Comparison of ENCODE assay signal across 9 mouse cellular contexts in genomic region chr15:78405098-78405497, GRCm38 (mm10). TPM values are rescaled to one million over a fixed set of nuclear protein-coding genes. Genes with fewer than 3 reads are reported as not detected.
A peak's percentile ranks its signal among the peaks of the same experiment; 100 is the strongest.
DNase-seq lines count a peak whose midpoint lies in the region; ATAC-seq and TF ChIP-seq lines count a peak whose summit lies in the region.
"Had no signal": no experiment of that assay in that cellular context is flagged by ENCODE, and none has a peak within 500 bp of the region (broad histone marks: within the 10 kb centered on the region; RNA-seq: fewer than 3 reads in every experiment).

No protein-coding gene starts in this region.

- no peak for ATAC-seq in embryonic facial prominence, embryonic 13.5 days (ENCODE audit: insufficient number of reproducible peaks, insufficient read depth, low FRiP score, low TSS enrichment, low read depth)
- ATAC-seq in hindbrain, postnatal 0 days = no peak

- no peaks in the 10 kb centered on the region for H3K9me3 ChIP-seq in embryonic facial prominence, embryonic 13.5 days
- H3K9me3 ChIP-seq in hindbrain, postnatal 0 days (ENCODE audit: low read length) = no peaks in the 10 kb centered on the region

- intact Hi-C loops in left cerebral cortex, adult 2 months (cut with DNase I) = loop anchor here (5.0 kb wide), 1 partner anchor 38 kb away; no protein-coding TSS in a partner anchor
- intact Hi-C loops in left cerebral cortex, postnatal 4 days (cut with DNase I) = no loop called here

- no peak overlapping the region for H3ac ChIP-seq in myocyte (ENCODE audit: control insufficient read depth, insufficient read length)

- H3K4me1 ChIP-seq in embryonic facial prominence, embryonic 13.5 days = peaks cover 54% of the 10 kb centered on the region
- peaks cover 26% of the 10 kb centered on the region; the same call in 1 of the 2 replicates for H3K4me1 ChIP-seq in hindbrain, postnatal 0 days (ENCODE audit: insufficient read depth, low read length)

- H3K27ac ChIP-seq in left cerebral cortex, adult 2 months = peak overlapping the region; percentile 97
- H3K27ac ChIP-seq in embryonic facial prominence, embryonic 13.5 days = 0 out of 2 replicates have a peak overlapping the region, but pooled peaks have one; percentile 91
- H3K27ac ChIP-seq in hindbrain, postnatal 0 days = peak overlapping the region; percentile 88

- no peaks in the 10 kb centered on the region for H3K36me3 ChIP-seq in embryonic facial prominence, embryonic 13.5 days
- no peaks in the 10 kb centered on the region for H3K36me3 ChIP-seq in hindbrain, postnatal 0 days (ENCODE audit: insufficient read depth, low read length)
- H3K36me3 ChIP-seq in myocyte (ENCODE audit: control insufficient read depth, insufficient read depth) = no peaks in the 10 kb centered on the region

- 48% methylated on average over 11 of the region's 11 CpGs for WGBS in embryonic facial prominence, embryonic 13.5 days
- 51% methylated on average over 11 of the region's 11 CpGs for WGBS in hindbrain, postnatal 0 days

- H3K4me3 ChIP-seq in left cerebral cortex, adult 2 months = peak overlapping the region; percentile 76
- H3K4me3 ChIP-seq in embryonic facial prominence, embryonic 13.5 days = peak overlapping the region; percentile 63
- H3K4me3 ChIP-seq in hindbrain, postnatal 0 days (ENCODE audit: low read length) = peak overlapping the region; percentile 65
- peak overlapping the region; percentile 45 for H3K4me3 ChIP-seq in myocyte

- no peak for DNase-seq in left cerebral cortex, adult 2 months (ENCODE audit: extremely low spot score in 1 of 2, low spot score in 2 of 2)
- no peak for DNase-seq in left cerebral cortex, postnatal 4 days
- no peak for DNase-seq in hindbrain, postnatal 0 days (ENCODE audit: low spot score)
- DNase-seq in right cerebral cortex, postnatal 14 days = no peak
- no peak for DNase-seq in adipocyte (ENCODE audit: low spot score)
- no peak for DNase-seq in embryo, embryonic 9.5 days (ENCODE audit: extremely low spot score)

- no peak for TF ChIP-seq POLR2A in myocyte (IDR thresholded peaks at IDR 0.05; ENCODE audit: insufficient read length, low read depth)

- peak overlapping the region; percentile 82 for H3K4me2 ChIP-seq in embryonic facial prominence, embryonic 13.5 days
- H3K4me2 ChIP-seq in hindbrain, postnatal 0 days (ENCODE audit: low read depth, low read length) = peak overlapping the region; percentile 87
- peak overlapping the region; percentile 94 for H3K4me2 ChIP-seq in myocyte (ENCODE audit: low read depth)

- peaks cover 22% of the 10 kb centered on the region for H3K27me3 ChIP-seq in embryonic facial prominence, embryonic 13.5 days
- peaks cover 8% of the 10 kb centered on the region; the same call in 1 of the 2 replicates for H3K27me3 ChIP-seq in hindbrain, postnatal 0 days (ENCODE audit: insufficient read depth, low read length)
- no peaks in the 10 kb centered on the region for H3K27me3 ChIP-seq in myocyte (ENCODE audit: control insufficient read depth, insufficient read depth, insufficient read length)

- H3K9ac ChIP-seq in embryonic facial prominence, embryonic 13.5 days = peak overlapping the region; percentile 80
- H3K9ac ChIP-seq in hindbrain, postnatal 0 days (replicated peaks; ENCODE audit: low read length) = peak overlapping the region; percentile 78

- TF ChIP-seq CTCF in left cerebral cortex, adult 2 months (IDR thresholded peaks at IDR 0.05) = no peak
- no peak for TF ChIP-seq CTCF in hindbrain, postnatal 0 days (IDR thresholded peaks at IDR 0.05; ENCODE audit: low read depth)

- no peaks in the 10 kb centered on the region for H3K79me2 ChIP-seq in myocyte (ENCODE audit: control insufficient read depth, insufficient read depth)

TF ChIP-seq in myocyte, 11 proteins besides CTCF, POLR2A, EP300 and RAD21:
- no peak for TF ChIP-seq USF1 (IDR thresholded peaks at IDR 0.05; ENCODE audit: low read depth)
- no peak for TF ChIP-seq CEBPB (IDR thresholded peaks at IDR 0.05; ENCODE audit: insufficient read depth, poor library complexity, severe bottlenecking)
- no peak for TF ChIP-seq MAX (IDR thresholded peaks at IDR 0.05; ENCODE audit: low read depth)
- no peak for TF ChIP-seq POLR2AphosphoS2 (IDR thresholded peaks at IDR 0.05; ENCODE audit: insufficient read length, low read depth)
- no peak for TF ChIP-seq E2F4 (IDR thresholded peaks at IDR 0.05; ENCODE audit: insufficient read depth)
- no peak for TF ChIP-seq SRF (IDR thresholded peaks at IDR 0.05; ENCODE audit: control insufficient read depth, insufficient read length, low read depth)
- no peak for TF ChIP-seq MYOG (IDR thresholded peaks at IDR 0.05; ENCODE audit: control insufficient read depth in 1 of 3, insufficient read depth in 1 of 3, insufficient read length in 2 of 3, low read depth in 2 of 3)
- no peak for TF ChIP-seq REST (IDR thresholded peaks at IDR 0.05; ENCODE audit: insufficient read depth, insufficient read length)
TF ChIP-seq in myocyte: peak in this region for 0.

RNA-seq across cellular contexts. Expression of gene Tst, which starts 0.6 kb away (rescaled TPM):
- 10 to 100 TPM; 29.0 to 30.1 TPM for total RNA-seq in left cerebral cortex, adult 2 months (2021)
- total RNA-seq in left cerebral cortex, postnatal 4 days (2021) = 10 to 100 TPM; 29.2 to 30.4 TPM
- 22.6 and 25.9 TPM in 2 replicates for polyA plus RNA-seq in embryonic facial prominence, embryonic 13.5 days (2015; fragmentation: Nextera tagmentation; extraction: Ambion mirVana)
- 75.1 and 79.9 TPM in 2 replicates for total RNA-seq in hindbrain, postnatal 0 days (2014; rRNA removed)
- 64.4 and 67.0 TPM in 2 replicates for polyA plus RNA-seq in hindbrain, postnatal 0 days (2015; fragmentation: Nextera tagmentation; extraction: Ambion mirVana)
- polyA plus RNA-seq in myocyte (2012; fragmentation: generic; extraction: Trizol) = 9.8 TPM

RNA-seq across cellular contexts. Expression of gene Mpst, which starts 1.1 kb away (rescaled TPM):
- total RNA-seq in left cerebral cortex, adult 2 months (2021) = 10 to 100 TPM; 31.7 to 31.8 TPM
- 10 to 100 TPM; 57.2 to 58.7 TPM for total RNA-seq in left cerebral cortex, postnatal 4 days (2021)
- polyA plus RNA-seq in embryonic facial prominence, embryonic 13.5 days (2015; fragmentation: Nextera tagmentation; extraction: Ambion mirVana) = 2.6 and 2.8 TPM in 2 replicates
- total RNA-seq in hindbrain, postnatal 0 days (2014; rRNA removed) = 95.4 and 114 TPM in 2 replicates
- 3.7 and 5.3 TPM in 2 replicates for polyA plus RNA-seq in hindbrain, postnatal 0 days (2015; fragmentation: Nextera tagmentation; extraction: Ambion mirVana)
- polyA plus RNA-seq in myocyte (2012; fragmentation: generic; extraction: Trizol) = 77.1 TPM

RNA-seq across cellular contexts. Expression of gene Tex33, which starts 9.4 kb away (rescaled TPM):
- total RNA-seq in left cerebral cortex, adult 2 months (2021) = not detected
- not detected for total RNA-seq in left cerebral cortex, postnatal 4 days (2021)
- not detected in 2 replicates for polyA plus RNA-seq in embryonic facial prominence, embryonic 13.5 days (2015; fragmentation: Nextera tagmentation; extraction: Ambion mirVana)
- not detected in 2 replicates for total RNA-seq in hindbrain, postnatal 0 days (2014; rRNA removed)
- polyA plus RNA-seq in hindbrain, postnatal 0 days (2015; fragmentation: Nextera tagmentation; extraction: Ambion mirVana) = not detected in 2 replicates
- polyA plus RNA-seq in myocyte (2012; fragmentation: generic; extraction: Trizol) = not detected
- polyA plus RNA-seq: activated CD4-positive, CD25-positive, alpha-beta regulatory T cell, adult 4 months had no signal

RNA-seq across cellular contexts. Expression of gene Kctd17, which starts 23.3 kb away (rescaled TPM):
- total RNA-seq in left cerebral cortex, adult 2 months (2021) = 100 to 1,000 TPM; 334 to 335 TPM
- 100 to 1,000 TPM; 212 to 213 TPM for total RNA-seq in left cerebral cortex, postnatal 4 days (2021)
- polyA plus RNA-seq in embryonic facial prominence, embryonic 13.5 days (2015; fragmentation: Nextera tagmentation; extraction: Ambion mirVana) = 49.5 and 50.6 TPM in 2 replicates
- total RNA-seq in hindbrain, postnatal 0 days (2014; rRNA removed) = 144 and 155 TPM in 2 replicates
- 144 and 161 TPM in 2 replicates for polyA plus RNA-seq in hindbrain, postnatal 0 days (2015; fragmentation: Nextera tagmentation; extraction: Ambion mirVana)
- 161 TPM for polyA plus RNA-seq in myocyte (2012; fragmentation: generic; extraction: Trizol)
